Mouse (Mus musculus): ENCODE measurements at regions not wholly inside any gene's neighbourhood (a gene's known extent, or its start where the extent isn't known, plus 50 kb on each side); places are given as distances from the start of the nearest gene placed in this dataset.
"Not testable (repeated sequence)": the region's sequence is repeated elsewhere in the genome, so short reads cannot be mapped to it uniquely, and the experiment has no call there.

DNA sequence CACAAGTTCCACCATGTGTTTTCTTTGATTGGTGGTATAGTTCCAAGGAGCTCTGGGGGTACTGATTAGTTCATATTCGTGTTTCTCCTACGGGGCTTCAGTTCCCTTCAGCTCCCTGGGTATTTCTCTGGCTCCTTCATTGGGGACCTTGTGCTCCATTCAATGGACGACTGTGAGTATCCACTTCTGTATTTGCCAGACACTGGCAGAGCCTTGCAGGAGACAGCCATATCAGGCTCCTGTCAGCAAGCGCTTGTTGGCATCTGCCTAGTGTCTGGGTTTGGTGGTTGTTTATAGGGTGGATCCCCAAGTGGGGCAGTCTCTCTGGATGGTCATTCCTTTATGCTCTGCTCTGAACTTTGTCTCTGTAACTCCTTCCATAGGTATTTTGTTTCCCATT, 1905.5 kb upstream of the Sel1l start:
- not testable (repeated sequence) for DNase-seq

DNA sequence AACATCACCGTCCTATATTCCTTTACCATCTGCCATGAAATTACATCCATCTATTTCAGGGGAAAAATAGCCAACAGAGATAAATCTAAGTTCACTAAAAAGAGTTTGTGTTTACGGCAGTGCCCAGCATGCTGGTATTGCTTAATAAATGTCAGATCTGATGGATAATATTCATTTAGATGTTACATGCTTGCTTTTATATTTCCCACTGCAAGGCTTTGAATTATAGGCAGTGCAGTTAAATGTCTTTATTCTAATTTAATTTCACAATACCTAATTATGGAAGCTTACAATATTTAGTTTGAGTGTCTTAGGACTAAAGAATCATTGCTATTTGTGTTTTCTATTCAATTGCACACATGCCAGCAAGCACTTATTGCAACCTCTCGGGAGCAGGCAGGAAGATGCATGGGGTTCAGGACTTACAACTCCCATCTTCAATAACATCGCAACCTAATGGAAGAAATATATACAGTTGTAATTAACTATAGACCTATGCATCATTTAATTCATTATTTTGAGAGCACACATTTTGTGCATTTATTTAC, 1899.4 kb upstream of the Sel1l start:
- no peak for DNase-seq

DNA sequence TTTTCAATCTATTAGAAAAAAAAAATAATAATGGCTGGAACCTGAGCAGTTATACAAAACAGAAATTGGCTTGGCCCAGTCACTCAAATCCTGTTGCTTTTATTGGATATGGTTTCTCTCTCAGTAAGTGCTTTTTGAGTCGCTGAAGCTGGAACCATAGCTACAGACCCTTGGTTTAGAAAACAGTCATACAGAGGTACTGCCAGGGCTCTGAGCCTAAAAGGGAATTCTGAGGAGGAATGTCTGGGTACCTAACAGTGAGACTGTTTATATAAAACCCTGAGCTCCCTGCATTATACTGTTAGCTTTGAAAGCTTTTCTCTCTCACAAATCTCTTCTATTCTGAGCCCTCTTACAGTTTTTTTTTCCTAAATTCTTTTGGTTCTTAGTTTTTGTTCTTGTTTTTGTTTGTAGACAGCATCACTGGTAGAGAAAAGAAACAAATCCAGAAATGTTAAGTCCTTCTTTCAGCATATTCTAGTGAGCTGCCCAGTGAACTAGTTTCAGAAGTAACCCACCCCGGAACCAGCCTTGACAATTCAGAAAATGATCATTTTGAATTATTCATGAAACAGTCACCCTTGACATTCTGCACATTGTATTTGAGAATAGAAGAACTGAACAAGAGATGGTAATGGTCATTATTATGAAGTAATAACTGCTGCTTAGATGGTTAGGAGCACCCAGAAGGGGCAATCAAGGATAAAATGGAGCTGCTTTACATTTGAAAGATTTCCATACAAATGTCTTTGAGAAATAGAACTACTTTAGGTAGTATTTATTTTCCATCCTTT, 1869.9 kb upstream of the Sel1l start:
- no peak for DNase-seq

DNA sequence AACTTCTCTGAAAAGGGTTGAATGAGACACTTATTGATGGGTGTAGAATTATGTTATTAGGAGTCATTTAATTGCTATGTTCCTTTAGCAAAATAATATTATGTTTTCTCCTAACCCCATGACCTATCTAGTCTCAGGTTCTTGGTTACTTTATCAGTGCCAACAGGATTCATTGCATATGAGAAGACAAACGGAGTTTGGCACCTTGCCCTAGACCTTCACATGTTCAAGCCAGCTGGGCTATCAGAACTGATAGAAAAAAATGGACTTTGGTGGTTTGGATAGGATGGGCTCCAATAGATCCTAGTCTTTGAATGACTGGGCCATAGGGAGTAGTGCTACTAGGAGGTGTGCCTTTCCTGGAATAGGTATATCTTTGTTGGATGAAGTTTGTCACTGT, 1857.0 kb upstream of the Sel1l start:
- peak; percentile 3 for DNase-seq

DNA sequence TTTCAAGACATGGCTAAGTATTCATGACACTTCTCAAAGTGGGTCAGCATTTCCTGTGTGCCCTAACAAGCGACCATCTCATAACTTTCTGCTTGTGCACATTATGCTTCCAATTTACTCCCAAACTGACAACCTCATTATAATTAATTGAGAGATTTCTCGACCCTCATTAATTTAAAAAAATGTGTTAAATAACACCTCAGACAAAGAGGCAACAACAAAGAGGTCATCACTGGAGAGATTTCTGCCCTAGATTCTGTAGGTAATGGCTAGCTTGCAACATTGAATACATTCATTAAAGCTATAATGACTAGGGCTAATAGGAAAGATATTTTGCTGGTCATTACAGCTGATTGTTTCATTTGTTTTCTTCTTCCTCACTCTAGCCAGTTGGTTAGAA, 1838.2 kb upstream of the Sel1l start:
- no peak for DNase-seq

DNA sequence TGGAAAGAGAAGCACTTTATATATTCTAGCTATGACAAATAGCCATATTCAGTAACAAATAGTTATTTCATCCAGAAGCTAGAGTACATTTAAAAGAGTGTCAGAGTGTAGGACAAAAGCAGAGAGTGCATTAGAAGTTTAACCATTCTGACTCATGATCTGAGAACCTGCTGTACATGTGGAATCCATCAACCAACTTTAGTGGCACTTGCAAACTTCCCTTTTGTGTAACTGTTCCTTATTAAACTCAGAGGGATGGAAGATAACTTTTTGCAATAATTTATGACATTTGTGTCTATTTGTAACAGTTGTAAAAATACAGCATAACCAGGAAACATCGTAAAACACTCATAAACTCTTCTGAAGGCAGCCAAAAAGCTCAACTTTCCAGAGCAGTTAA, 1835.4 kb upstream of the Sel1l start:
- no peak for DNase-seq

DNA sequence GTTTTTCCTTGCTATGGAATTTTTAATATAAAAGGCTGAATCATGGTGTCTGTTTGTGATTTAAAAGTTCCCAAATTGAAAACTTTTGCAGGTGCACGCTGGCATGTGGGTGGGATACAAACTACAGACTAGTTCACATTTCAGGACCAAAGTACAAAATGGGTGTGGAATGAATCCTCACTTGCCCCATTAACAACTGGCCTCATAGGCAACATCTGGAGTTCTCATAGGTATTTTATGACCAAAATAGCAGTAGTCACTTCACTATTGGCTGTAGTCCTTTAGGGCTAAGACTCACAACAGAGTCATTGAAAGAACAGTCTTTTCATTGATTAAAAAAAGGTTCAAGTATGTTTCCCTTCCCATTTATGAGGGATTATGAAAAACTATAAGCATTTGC, 1828.5 kb upstream of the Sel1l start:
- DNase-seq, result no peak

DNA sequence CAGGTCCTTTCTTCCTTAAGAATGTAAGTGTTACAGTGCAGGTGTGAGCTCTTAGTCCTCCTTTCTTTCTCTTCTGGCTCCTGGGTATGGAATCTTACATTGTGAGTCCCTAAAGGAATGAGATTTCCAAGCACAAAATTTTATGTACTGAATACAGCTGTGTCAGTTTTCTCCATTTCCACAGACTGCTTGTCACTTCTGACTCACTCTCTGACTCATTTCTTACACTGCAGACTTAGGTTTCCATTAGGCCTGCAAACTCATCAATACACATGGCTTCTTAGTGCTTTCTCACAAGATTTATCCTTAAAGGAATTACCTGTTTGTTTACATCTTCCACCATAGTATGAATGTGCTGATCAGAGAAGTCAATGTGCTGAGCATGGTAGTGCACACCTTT, 1826.1 kb upstream of the Sel1l start:
- DNase-seq, result no peak

DNA sequence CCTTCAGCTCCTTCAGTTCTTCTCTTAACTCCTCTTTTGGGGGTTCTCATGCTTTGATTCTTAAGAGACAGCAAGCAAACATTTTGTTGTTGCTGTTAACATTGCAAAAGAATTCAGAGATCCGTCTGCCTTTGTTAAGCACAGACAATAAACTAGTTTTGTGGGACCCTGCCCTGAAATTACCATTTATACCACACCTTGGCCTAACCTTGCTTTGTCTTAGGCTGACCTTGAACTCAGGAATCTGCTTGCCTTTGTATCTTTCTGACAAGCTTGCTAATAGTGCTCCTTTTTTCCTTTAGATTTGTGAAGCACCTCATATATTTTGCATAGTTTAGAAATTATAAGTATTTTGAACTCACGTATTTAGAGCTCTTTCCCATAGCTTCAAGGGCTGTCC, 1820.3 kb upstream of the Sel1l start:
- no peak for DNase-seq

DNA sequence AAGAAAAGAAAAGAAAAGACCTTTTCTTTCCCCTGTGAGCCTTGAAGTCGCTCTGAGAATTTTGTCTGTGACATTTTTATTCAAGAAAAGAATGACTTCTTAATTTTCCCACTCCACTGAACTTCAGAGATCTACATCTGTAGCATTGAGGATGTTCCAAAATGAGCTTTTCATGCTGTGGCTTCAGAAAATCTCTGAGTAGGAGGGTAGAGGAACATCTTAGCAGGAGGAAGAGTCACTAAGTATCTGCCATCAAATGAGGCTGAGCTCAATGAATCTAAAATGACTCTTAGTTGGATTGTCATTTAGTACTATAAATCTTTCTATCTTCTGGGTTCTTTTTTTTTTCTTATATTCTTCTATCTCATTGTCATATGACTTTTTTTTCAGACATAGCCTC, 1817.8 kb upstream of the Sel1l start:
- DNase-seq, result no peak
